Mouse (Mus musculus) layer of hippocampus, postnatal 10 days (tissue): Measurements from ENCODE around the gene Nkain1. TPM values are rescaled to one million over a fixed set of nuclear protein-coding genes. Genes with fewer than 3 reads are reported as not detected.

ENCODE experiments used
- DNase-seq, 2 experiments: peaks; one replicate each; pipeline ENCODE4 v3.0.0; 2021; ENCODE audit warnings: low spot score in 2 of 2
- total RNA-seq, 2 experiments: library from RNA; stranded (reverse); gene quantifications; 2 replicates each; pipeline ENCODE4 v1.2.3; 2021

Gene Nkain1
- total RNA-seq, 2 experiments from 2014 or later = 64.8 to 68.8 TPM

DNA sequence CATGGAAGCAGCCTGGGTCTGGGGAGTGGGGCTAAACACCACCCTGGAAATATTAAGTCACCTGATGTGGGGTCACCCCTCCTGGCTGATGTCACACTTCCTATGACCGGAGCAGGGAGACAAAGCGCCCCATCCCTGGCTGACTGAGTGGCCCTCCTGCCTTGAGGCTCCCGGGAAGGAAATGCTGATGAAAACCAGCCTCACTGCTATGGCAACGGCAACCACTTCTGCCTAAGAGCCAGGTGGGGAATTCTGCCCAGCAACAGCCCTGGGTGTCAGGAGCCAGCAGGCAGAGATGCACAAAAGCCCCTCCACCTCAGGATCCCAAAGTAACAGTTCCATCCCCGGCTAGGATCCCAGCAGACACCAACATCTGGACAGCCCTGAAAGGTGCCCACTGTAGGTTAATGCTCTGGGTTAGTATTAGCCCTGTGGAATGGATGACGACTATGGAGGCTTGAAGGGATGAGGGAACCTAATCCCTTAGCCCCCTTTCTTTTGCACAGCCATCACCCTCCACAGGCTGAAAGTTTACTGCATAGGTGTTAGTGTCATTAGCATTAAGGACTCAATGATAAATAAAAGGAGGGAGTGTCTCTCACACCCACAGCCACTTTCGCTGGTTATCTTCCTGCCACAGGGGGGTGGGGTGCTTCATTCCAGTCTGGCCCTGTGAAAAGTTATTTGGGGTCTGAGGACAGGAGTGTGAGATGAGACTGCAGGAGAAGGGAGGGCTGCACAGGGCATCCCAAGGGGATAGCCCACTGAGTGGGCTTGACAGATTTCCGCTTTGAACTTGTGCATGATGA, 21.5 kb downstream of the Nkain1 start:
- peak in 1 of 2 experiments; percentile 45 for DNase-seq

GRCm38 (mm10) chr4:130550511-130550910, 23.5 kb downstream of the Nkain1 start:
- no peak for DNase-seq

- no peak for DNase-seq
These were observed 24.8 kb downstream of the Nkain1 start for GRCm38 (mm10) chr4:130549189-130549588.

DNA sequence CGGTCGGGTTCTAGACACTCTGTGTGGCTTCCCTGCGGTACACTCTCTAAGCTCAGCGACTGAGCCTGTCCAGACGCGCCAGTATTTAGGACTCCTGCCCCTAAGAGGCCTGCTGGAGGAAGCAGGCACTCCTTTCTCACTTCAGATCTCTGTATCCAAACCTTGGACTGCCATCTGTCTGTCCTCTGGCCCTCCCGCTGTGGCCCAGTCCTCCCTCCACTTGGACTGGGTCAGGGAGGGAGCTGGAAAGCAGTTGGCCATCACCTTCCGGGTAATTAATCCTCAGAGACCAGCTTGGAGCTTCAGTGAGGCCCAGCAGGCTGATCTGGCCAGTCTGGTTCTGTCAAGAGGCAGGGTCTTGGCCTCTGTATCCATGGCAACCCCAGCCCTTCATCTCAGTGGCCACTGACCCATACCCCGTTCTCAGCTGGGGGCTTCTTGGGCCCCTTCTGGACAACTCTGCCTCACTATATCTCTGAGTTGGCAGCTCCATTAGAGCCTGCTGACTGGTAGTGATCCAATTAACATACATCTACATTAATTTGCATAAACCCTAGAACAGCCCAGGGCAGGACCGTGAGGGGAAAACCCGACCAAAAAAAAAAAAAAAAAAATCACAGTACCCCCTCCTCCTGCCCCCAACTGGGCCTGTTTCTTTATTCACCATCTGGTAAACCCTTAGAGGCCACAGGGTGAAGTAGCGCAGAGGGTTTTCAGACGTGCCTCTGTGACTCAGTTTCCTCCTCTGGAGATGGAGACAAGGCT, 27.0 kb downstream of the Nkain1 start:
- no peak for DNase-seq

- no peak for DNase-seq
These were observed 29.6 kb downstream of the Nkain1 start for GRCm38 (mm10) chr4:130544392-130544791.

- no peak for DNase-seq
These were observed 30.9 kb downstream of the Nkain1 start for GRCm38 (mm10) chr4:130543121-130543520.

- DNase-seq = no peak
These were observed 33.1 kb downstream of the Nkain1 start for GRCm38 (mm10) chr4:130540831-130541230.

GRCm38 (mm10) chr4:130539706-130540105, 34.3 kb downstream of the Nkain1 start:
- DNase-seq = peak in 1 of 2 experiments; percentile 42

GRCm38 (mm10) chr4:130539053-130539452, 34.9 kb downstream of the Nkain1 start:
- no peak for DNase-seq

GRCm38 (mm10) chr4:130537371-130537770, 36.6 kb downstream of the Nkain1 start:
- no peak for DNase-seq

GRCm38 (mm10) chr4:130535789-130536188, 38.2 kb downstream of the Nkain1 start:
- DNase-seq = no peak

- peak; percentile 94 to 95 for DNase-seq
These were observed 40.0 kb downstream of the Nkain1 start for GRCm38 (mm10) chr4:130533975-130534374.

- DNase-seq = no peak
These were observed 41.6 kb downstream of the Nkain1 start for GRCm38 (mm10) chr4:130532347-130532746.

DNA sequence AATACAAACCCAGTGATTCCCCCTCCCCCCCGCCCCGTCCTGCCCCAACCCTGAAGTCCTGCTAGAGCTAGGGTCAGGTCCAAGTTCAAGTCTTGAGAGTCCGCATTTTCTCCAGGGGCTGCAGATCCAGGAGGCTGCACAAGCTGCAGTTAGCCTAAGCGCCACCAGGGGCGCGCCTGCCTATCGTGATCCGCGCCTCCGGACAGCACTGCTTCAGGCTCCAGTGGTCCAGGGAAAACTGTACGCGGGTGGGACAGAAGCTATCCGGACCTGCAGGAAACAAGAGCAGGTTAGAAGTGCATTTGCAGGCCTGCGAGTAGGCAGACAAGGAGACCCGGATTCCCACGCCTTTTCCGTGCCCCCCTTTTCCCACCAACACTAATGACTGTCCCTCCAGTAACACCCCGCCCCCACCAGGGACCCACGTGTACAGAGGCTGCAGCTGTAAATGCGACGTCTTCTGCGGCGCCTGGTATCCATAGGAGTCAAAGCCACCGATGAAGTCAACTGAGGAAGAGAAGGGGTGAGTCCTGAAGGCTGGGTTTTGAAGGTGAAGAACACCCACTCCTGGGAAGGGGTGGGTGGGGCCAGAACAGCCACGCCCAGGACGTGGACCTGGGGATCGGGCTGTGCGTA, 42.2 kb downstream of the Nkain1 start:
- DNase-seq = peak; percentile 82 to 85

GRCm38 (mm10) chr4:130527804-130528203, 46.2 kb downstream of the Nkain1 start:
- DNase-seq = no peak

- no peak for DNase-seq
These were observed 48.9 kb downstream of the Nkain1 start for GRCm38 (mm10) chr4:130525041-130525440.

DNA sequence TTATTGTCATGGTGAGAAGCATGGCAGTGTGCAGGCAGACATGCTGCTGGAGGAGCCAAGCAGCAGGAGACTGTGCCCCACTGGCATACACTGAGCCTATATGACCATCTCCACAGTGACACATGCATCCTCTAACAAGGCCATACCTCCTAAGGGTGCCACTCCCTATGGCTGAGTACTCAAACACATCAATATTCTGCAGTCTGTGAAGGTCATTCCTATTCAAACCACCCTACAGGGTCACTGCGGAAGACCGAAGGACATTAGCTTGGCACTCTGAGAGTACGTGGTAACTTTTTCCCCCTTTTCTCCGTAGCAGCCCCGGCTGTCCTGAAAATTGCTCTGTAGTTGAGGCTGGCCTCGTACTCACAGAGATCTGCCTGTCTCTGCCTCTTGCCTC, 52.5 kb downstream of the Nkain1 start:
- no peak for DNase-seq

GRCm38 (mm10) chr4:130520482-130520851, 53.5 kb downstream of the Nkain1 start:
- no peak for DNase-seq

DNA sequence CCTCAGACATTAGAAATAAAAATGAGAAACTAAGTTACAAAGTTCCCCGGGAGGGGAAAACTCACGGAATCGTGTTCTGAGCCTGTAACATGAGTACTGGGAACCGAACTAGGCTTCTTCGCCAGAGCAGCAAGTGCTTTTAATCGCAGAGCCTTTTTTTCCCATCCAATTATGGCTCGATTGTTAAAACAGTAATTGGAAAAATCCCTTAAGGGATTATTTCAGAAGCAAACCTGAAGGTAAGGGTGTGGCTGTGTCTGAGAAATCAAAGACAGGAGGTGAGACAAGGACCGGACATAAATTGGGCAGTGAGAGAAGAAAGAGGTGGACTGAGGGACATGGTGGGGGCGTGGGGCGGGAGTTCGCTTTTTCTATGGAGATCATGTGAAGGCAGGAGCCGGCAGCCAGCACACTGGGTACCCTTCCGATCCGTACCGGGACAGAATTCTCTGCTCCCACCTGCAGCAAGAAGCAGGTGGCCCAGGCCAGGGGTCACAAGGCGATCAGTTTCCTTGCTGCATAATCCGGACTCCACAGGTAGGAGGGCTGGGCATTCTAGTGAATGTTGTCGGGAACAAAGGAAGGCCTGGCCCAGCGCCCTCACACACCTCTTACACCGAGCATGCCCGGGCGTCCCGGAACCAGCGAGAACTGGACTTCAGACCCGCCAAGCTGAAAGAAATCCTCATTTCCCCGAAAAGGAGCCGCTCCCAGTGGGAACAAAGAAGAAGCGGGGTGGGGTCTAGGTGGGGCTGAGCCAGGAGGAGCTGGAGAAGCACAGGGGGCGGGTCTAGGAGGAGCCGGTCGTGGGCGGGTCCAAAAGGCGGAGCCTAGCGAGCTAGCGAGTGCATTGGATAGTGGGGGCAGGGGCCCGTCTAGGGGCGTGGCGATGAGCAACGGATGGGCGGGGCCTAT, 54.1 kb downstream of the Nkain1 start:
- DNase-seq = peak; percentile 89 to 93

DNA sequence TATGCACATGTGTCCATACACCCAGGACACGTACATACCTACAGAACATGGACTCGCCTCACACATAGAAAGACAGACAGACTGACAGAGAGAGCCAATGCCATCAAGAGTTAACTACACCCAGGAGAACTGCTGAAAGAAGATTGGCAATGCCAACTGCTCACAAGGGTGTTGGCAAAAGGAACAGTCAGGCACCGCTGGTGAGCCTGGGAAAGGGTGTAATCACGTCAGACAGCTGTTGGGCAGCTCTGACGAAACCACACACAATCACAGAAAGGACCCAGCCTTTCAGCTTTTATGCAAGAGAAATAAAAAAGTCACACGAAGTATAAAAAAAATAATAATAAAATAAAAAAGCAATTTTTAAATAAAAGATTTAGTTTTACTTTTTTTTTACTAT, 57.5 kb downstream of the Nkain1 start:
- no peak for DNase-seq
